Mouse (Mus musculus) lung, postnatal 36 days (tissue): ENCODE measurements at regions not wholly inside any gene's neighbourhood (a gene's known extent, or its start where the extent isn't known, plus 50 kb on each side); places are given as distances from the start of the nearest gene placed in this dataset.
"Not testable (repeated sequence)": the region's sequence is repeated elsewhere in the genome, so short reads cannot be mapped to it uniquely, and the experiment has no call there.

Source experiments
- DNase-seq: peaks from one replicate; pipeline ENCODE4 v3.0.0; 2022; ENCODE audit warnings: mixed read lengths

GRCm38 (mm10) chr10:118978181-118978743 is 108.3 kb upstream of the Dyrk2 start:
- peak; percentile 8 for DNase-seq

- DNase-seq = no peak
These were observed 106.4 kb upstream of the Dyrk2 start for GRCm38 (mm10) chr10:118976447-118976846.

GRCm38 (mm10) chr10:118975772-118976171 is 105.8 kb upstream of the Dyrk2 start:
- DNase-seq = no peak

- no peak for DNase-seq
These were observed 103.3 kb upstream of the Dyrk2 start for GRCm38 (mm10) chr10:118973324-118973723.

- DNase-seq = no peak
These were observed 102.6 kb upstream of the Dyrk2 start for GRCm38 (mm10) chr10:118972626-118973025.

- DNase-seq = no peak
These were observed 100.6 kb upstream of the Dyrk2 start for GRCm38 (mm10) chr10:118970457-118971175.

GRCm38 (mm10) chr10:118961713-118962181 is 91.7 kb upstream of the Dyrk2 start:
- no peak for DNase-seq

- DNase-seq = no peak
These were observed 90.1 kb upstream of the Dyrk2 start for GRCm38 (mm10) chr10:118960076-118960475.

- no peak for DNase-seq
These were observed 89.6 kb upstream of the Dyrk2 start for GRCm38 (mm10) chr10:118959623-118960022.

- no peak for DNase-seq
These were observed 86.3 kb upstream of the Dyrk2 start for GRCm38 (mm10) chr10:118956352-118956751.

- no peak for DNase-seq
These were observed 83.4 kb upstream of the Dyrk2 start for GRCm38 (mm10) chr10:118953440-118953839.

- no peak for DNase-seq
These were observed 82.7 kb upstream of the Dyrk2 start for GRCm38 (mm10) chr10:118952756-118953155.

- peak; percentile 56 for DNase-seq
These were observed 77.7 kb upstream of the Dyrk2 start for GRCm38 (mm10) chr10:118947724-118948123.

- DNase-seq = no peak
These were observed 77.1 kb upstream of the Dyrk2 start for GRCm38 (mm10) chr10:118947016-118947674.

GRCm38 (mm10) chr10:118927316-118927715 is 57.3 kb upstream of the Dyrk2 start:
- DNase-seq = no peak

GRCm38 (mm10) chr10:118923473-118924185 is 53.6 kb upstream of the Dyrk2 start:
- peak; percentile 47 for DNase-seq

- not testable (repeated sequence) for DNase-seq
These were observed 52.1 kb upstream of the Dyrk2 start for GRCm38 (mm10) chr10:118922120-118922519.
